Mouse (Mus musculus): Measurements from ENCODE around the gene Vmn1r231.

- TF ChIP-seq HCFC1 (IDR thresholded peaks at IDR 0.05; ENCODE audit: borderline replicate concordance, insufficient read depth, low read length) (peak; percentile 66), ZNF384 (IDR thresholded peaks at IDR 0.05; ENCODE audit: low read depth, low read length) (no peak), CHD2 (IDR thresholded peaks at IDR 0.05; ENCODE audit: low read depth, low read length) (peak; percentile 72)
Measured at GRCm38 (mm10) chr17:20944985-20945891, 40.3 kb upstream of the Vmn1r231 start, which contains the start of gene Ppp2r1a.

Measured in ES-E14 (cell line).